Mouse (Mus musculus) hematopoietic stem cell, adult 5-6 weeks (primary cell): ENCODE results near the gene Prm3. TPM values are rescaled to one million over a fixed set of nuclear protein-coding genes. Genes with fewer than 3 reads are reported as not detected.

ENCODE experiments used
- ATAC-seq, 2 experiments: fragments of 125-278 bp in 1 of 2; replicated peaks in 1 of 2; 2 replicates each; pipeline ENCODE4 v1.8.0; 2016 to 2017; ENCODE audit warnings: inconsistent platforms in 2 of 2, mild to moderate bottlenecking in 2 of 2, moderate number of reproducible peaks in 2 of 2, low read depth in 1 of 2, moderate TSS enrichment in 1 of 2; ENCODE audit not compliant: low FRiP score in 2 of 2, poor library complexity in 2 of 2, severe bottlenecking in 2 of 2, insufficient read depth in 1 of 2, low TSS enrichment in 1 of 2
- total RNA-seq: library from RNA; stranded (forward); fragments of 172-1452, 232-1000 nt; gene quantifications from 2 replicates; pipeline ENCODE4 v1.2.3, GENCODE M21; 2017

Prm3 gene
- total RNA-seq, 1 experiment from 2014 or later = not detected

DNA sequence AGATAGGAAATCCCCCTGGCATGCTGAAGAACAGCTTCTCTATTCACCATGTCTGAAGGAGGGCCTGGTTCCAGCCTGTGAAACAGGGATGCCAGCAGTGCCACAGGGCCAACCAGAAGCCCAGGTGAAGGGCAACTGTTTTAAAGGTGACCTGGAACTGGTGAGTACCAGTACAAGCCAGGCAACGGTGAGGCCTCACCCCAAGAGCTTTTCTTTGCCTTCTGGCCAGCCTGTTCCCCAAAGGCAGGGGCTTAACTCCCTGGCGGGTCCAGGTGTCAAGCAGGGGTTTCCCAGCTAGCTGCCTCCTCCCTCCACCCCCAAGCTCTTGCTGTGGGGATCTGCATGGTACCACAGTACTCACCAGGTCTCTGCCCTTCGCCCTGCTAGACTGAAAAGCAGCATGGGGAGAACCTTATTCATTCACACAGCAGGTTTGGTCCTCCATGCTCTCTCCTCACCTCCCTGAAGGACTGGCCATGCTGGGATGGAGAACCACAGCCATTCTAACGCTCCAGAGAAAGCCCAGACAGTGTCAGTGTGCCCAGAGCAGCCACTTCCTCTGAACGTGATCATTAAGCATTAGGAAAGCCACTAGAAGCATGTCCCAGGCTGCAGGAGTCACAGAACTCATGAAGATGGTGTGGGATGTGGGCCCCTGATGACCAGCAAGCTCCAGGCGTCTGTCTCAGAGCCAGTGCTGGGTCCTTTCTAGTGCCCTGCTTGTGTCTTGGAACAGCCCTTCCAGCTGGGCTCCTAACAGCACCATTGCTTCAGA, 8.2 kb downstream of the Prm3 start:
- ATAC-seq = no peak; a peak in 1 of 4 replicates

DNA sequence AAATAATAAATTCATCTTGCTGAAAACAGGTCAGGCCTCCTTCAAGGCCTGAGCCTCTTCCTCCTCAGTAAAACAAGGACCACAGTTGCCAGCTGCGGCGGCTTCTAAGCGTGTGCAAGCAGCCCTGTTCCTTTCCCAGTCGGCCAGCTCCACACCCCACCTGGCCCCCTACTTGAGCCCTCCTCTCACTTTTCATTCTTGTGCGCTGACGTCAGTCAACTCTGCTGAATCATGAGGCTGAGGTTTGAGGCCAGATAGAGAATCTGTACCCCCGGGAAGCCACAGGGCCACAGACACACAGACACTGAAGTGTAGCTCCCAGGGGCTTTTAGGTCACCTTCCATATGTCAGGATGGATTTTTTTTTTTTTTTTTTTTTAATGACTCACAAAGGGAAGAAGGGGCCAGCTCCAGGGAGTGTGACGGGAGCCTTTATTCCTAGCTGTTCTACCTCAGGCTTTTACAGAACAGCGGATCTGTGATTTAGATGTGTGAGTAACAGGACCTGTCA, 8.8 kb downstream of the Prm3 start:
- ATAC-seq = no peak

DNA sequence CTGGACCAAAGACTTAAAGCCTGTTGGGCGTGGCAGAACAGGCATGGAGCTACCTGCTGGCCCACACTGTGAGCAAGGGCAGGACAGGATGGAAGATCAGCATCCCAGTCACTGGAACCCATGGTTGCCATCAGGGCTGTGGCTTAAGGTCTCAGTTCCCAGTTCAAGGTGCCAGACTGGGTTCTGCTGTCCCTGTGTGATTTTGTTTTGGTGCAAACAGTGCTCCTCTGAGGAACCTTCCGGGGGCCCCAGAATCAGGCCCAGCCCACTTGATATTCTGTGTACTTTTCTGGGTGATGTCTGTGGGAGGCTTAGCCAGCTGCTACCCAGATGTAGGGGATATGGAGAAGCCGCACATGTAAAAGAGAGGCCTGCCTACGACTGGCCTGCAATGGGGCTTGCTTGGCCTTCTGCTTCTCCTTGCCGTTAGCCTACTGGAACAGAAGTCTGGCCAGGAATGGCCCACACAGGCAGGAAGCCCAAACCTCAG, 10.0 kb downstream of the Prm3 start:
- ATAC-seq = no peak

DNA sequence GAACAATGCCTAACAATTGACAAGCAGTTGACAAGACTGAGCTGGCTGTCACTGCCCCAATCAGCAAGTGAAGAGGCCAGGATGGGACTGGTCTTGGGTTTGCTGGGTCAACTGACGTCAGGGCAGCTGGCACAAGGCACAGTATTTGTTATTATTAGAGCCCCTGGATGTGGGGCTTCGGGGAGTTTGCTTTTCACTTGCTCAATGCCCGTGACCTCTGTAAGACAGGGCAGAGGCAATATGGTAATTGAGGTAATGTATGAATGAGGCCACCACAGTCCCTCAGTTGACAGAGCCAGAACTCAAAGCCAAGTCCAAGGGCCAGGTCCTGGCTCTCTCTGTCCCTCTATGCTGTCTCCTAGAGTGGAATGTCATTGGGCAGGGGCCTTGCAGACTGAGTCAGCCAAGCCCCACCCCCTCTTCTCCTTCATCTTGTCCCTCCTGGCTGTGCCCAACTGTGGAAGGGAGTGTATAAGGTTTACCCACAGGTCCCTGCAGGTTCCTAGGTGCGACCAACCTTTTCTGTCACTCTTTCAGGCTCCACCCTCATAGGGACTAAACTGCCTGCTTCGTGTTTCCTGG, 13.0 kb downstream of the Prm3 start:
- ATAC-seq = no peak

DNA sequence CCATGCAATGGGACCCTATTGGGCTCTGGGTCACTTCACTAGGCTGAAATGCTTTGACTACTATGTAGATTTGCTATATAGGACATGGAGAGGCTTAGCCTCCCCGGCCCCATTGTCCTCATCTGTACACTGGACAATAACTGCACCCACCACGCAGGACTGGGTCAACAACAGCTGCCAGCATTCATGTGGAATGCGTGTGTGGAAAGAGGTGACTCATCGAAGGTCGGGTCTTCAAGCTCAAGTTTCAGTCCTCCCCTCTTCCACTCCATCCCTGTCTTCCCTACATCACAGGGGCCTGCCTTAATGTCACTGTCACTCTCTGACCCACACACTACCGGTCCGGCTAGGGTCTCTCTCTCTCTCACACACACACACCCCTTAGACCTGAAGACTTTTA, 14.4 kb downstream of the Prm3 start:
- no peak for ATAC-seq

DNA sequence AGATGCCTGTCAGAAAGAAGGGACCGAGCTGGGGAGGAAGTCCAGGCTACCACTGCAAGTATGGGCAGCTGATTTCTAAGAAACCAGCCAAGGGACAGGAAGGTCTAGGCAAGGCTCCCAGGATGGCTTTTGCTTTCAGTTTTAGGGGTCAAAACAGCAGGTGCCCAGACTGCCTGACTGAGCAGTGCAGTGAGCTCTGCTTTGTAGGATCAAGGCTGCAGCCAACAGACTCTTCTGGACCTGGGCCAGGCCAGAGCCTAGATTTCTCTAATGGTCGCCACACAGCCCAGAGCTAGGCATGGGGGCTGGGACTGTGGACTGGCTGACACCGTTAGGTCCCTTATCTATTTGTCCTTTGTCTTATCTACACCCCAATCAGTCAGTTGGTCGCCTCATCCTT, 16.0 kb downstream of the Prm3 start:
- ATAC-seq = peak in 1 of 2 experiments; percentile 17; a peak in 1 of 4 replicates

DNA sequence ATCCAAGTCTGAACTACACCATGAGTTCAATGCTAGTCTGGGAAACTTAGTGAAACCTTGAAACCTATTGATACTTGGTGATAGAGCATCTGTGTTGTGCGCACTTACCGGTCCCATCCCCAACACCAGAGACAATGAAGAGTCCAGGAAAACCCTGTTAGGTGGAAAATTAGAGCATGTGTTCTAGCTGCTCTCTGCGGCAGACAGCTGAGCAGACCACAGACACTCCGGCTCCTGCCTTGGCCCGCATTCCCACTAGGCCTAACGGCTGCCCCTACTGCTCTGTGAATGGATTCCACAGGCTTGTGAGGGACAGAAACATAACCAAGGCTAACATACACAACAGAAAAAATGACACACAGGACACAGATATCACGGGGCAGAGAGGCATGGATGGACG, 17.2 kb downstream of the Prm3 start:
- ATAC-seq = no peak

DNA sequence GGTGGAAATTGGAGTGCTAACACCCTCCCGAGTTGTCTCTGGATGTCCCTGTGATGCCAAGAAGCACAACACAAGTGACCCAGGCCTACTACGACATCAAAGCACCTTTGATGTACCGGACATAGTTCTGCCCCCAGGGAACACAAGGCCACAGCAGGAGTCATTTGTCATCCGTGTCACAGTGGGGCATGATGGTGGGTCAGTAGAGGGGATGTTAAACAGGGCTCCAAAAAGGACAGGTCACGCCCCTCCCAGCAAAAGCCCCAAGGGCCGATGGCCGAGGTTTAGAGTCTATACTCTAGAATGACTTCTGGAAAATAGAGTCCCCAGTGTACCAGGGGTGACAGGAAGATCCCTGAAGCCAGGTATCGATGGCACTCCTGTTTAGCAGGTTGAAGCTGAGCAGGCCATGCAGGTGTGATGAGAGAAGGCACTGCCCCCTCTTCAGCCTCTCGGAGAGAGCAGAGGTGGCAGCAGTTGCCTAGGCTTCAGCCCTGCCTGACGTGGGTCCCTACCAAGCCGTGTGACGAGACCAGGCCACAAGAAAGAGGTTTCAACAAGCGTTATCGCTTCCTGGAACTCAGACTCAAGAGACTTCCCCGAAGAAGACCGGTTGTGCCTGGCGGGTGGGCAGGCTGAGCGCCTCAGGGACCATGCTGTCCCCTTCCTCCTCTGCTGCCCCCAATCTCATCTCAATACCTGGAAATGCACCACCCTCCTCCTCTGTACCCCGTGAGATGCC, 18.8 kb downstream of the Prm3 start:
- peak; percentile 48 to 65 for ATAC-seq

DNA sequence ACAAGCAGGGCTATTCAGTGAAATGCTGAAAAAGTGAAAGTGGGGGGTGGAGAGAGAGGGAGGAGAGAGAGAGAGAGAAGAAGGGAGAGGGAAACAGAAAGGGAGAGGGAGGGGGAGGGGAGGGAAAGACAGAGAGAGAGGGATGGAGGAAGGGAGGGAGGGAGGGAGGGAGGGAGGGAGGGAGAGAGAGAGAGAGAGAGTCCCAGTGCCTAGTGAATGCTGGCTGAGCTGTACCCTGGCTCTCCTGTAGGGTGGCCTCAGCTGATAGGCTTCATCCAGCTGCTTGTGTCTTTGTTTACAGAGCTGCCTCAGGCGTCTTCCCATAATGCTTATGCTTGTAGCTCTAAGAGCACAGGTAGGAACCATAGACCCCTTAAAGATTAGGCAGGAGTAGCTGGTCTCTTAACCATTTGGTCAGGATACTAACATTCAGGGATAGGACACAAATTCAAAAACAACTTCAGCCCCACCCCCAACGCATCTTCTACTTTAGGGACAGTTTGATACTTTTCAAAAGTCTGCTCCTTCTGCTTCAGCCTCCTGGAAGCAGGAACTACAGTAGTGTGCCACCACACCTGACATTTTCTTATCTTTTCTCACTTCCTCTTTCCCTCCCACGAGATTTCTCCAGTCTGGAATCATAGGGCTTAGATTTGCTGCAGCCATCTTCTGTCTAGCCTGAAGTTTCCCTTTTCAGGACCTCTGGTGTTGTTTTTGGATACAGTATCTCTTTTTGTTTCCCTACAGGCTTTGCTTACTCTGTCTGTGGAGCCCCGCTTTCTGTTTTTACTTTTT, 20.0 kb downstream of the Prm3 start:
- no peak for ATAC-seq

DNA sequence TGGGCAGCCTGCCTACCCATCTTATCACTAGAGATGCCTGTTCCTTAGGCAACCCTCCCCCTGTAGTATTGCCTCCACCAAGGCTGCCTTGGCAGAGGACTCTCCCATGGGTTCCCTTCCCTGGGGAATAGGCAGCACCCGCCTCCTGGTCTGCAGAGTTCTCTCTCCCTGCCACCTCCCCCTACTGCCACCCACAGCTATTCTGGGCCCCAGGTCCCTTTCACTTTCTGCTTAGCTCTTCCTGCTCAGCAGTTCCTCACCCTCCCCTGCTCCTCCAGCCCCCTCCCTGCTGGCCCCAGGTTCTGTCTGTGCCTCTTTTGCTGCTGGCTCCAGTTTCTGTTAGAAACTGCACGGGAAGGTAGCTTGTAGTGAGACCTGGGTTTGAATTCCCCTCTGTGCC, 21.1 kb downstream of the Prm3 start:
- peak; percentile 70 to 76 for ATAC-seq

DNA sequence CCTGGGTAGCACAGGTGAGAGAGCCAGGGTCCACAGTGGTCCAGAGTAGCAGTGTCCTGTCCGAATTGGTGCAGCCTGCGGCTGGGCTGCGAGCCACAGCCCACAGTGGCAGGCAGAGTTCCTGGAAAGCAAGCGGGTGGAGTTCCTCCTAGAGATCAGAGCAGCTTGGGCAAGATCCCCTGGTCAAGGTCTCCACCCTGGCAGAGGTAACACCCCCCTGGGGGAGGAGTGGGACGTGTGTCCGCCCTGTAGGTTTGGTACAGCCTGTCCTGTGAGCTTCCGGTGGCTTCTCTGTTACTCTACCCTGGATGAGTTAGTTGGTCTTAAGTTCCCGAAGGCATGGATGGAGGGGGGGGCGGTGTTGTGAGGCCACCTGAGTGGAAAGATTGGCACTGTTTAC, 21.9 kb downstream of the Prm3 start:
- peak; percentile 28 to 46; a peak in 2 of 4 replicates for ATAC-seq

DNA sequence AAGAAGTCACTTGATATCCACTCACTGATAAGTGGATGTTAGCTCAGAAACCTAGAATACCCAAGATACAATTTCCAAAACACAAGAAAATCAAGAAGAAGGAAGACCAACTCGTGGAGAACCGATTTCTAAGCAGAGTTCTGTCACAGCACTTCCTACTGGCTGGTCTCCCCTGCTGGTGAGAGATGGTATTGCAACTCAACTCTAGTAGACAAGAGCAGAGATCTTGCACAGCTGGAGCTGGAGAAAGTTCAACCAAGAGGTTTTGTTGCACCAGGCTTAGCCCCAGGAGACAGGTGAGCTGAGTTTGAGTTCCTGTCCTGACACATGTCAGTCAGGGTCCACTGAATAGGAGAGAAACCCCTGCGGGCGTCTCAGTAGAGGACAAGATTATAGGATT, 23.6 kb downstream of the Prm3 start:
- ATAC-seq = peak in 1 of 2 experiments; percentile 34; a peak in 1 of 4 replicates

DNA sequence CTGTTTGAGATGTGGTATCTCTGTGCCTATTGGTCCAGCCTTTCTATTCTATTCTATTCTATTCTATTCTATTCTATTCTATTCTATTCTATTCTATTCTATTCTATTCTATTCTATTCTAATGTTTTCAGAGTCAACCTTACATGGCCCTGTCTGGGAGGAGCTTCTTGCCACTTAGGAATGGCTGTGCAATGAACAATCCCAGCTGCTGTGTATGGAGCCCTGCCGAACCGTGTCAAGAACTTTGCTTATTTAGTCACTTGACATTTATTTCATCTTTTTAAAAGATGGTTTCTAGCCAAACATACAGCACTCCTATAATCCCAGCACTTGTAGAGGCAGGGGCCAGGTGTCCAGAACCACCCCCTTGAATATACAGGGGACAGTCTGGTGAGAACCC, 26.4 kb downstream of the Prm3 start:
- no peak for ATAC-seq

DNA sequence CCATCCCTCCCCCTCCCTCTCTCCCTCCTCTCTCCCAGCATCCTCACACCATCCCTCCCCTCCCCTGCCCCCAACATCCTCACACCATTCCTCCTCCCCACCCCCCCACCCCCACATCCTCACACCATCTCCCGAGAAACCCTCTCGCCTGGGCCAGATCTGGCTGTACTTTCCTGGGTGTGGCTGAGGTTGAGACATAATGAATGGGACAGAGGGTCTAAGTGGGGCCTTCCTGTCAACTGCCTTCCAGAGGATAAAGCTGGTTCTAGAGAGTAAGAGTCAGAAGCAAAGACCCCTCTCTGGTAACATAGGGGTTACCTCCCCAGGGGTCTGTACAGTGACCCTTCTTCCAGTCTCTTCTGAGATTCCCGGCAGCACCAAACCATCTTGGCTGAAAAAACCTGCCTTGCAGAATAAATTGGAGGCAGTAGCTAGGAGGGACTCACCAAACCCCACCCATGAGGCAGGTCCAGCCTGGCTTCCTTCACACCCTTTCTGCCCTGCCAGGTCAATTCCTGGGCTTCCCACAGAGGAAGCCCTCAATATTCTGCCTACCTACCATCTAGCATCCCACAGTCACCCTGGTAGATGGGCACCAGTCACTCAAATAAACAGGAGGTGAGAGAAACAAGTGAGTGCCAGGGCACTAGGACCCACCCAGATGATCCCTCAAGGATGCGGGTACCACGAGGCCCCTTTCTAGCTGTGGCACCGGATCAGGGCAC, 27.0 kb downstream of the Prm3 start:
- ATAC-seq = no peak

DNA sequence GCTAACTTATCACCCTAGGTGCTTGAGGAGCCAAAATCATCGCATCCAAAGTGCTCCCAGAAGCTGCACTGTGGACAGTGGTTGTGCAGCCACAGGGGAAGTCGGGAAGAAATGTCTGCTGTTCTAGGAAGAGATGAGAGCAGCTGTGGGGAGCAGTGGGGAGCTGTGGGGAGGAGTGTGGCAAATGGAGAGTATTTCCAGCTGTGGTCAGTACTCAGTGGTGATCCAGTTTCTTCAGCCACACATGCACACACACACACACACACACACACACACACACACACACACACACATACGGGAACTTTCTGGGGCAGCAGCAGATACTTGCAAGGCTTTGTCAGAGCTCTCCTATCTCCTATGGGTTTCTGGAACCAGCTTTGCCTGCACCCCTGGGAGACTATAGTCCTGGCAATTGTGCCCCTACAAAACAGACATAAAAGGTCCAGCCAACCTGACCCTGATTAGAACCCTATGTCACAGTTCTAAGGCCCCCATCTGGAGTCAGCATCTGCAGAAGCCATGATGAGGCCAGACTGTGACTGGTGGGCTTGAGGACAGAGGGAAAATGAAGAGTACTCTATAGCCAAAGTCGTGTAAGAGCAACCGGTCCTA, 28.0 kb downstream of the Prm3 start:
- ATAC-seq = no peak

DNA sequence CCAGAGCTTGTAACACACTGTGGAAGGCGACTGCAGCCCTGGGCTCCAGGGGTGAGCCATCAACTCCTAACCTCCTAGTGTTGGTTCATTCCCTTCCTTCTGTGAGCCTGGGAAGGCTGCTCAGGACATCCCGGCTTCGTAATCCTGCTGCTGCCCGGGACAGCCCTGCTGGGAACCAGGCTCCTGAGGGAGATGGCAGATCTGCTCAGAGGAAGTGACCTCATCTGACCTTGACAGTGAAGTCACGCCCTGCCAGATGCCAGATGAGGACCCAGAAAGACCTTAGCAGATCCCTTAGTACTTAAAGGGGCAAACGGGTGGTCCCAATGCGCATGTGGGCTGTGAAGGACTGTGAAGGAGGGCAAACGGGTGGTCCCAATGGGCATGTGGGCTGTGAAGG, 29.5 kb downstream of the Prm3 start:
- no peak for ATAC-seq
